Mouse (Mus musculus): ENCODE measurements around the gene Erg28. TPM values are rescaled to one million over a fixed set of nuclear protein-coding genes. Genes with fewer than 3 reads are reported as not detected.
A peak's percentile ranks its signal among the peaks of the same experiment; 100 is the strongest.

Erg28 gene
- polyA plus RNA-seq, 1 experiment from 2014 or later: 98.1 TPM

DNA sequence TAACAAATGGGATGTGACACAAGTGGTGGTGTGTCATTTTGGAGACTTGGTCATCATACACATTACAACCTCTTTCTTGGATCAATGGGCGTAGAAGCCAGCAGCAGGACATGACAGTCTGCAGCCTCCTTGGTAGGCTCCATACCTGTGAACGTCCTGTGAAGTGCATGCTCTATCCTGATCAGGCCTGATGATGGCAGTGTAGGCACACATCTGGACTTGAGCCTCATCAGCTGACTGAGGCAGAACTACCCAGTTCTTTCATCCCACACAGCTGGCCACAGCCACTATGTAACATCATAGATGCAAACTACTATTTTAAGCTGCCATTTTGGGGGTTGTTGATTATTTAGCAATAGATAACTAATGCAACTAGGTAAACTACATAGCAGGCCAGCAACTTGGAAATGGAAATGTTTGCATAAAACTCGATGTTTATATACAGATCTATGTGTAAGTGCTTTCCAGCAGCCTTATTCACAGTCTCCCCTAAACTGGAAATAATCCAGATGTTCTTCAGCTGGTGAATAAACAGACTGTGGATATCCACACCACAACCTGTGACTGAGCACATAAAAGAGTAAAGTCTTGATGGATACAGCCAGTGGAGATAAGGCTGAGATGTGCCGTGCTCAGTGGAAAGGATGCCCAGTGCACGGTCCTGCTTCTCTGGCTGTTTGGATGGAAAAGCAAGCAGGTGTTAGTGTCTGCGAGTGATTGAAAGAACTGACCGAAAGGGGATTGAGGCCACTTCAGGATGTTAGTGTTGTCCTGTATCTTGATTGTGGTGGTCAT lies 24.0 kb upstream of the Erg28 start:
- H3K4me3 ChIP-seq (ENCODE audit: low read depth, low read length): no peak overlapping the region
- ATAC-seq (ENCODE audit: low FRiP score, low TSS enrichment): peak; percentile 90
- WGBS: 61% methylated on average over 7 of the region's 7 CpGs
- no peaks in the 10 kb centered on the region for H3K9me3 ChIP-seq (ENCODE audit: control insufficient read depth, low read length)
- no peak overlapping the region for H3K27ac ChIP-seq (replicated peaks)
- H3K4me1 ChIP-seq (replicated peaks; ENCODE audit: control insufficient read depth, insufficient read depth): no peaks in the 10 kb centered on the region
- TF ChIP-seq EP300 (optimal IDR thresholded peaks at IDR 0.05): no peak
- TF ChIP-seq CTCF (IDR thresholded peaks at IDR 0.05; ENCODE audit: low read depth): peak; percentile 88
- no peaks in the 10 kb centered on the region for H3K36me3 ChIP-seq (ENCODE audit: control insufficient read depth, insufficient read depth, low read length)
- H3K27me3 ChIP-seq (ENCODE audit: control insufficient read depth, insufficient read depth, low read length): no peaks in the 10 kb centered on the region
- no peak overlapping the region for H3K4me2 ChIP-seq (replicated peaks; ENCODE audit: low read depth)
- peak; percentile 58 for DNase-seq (ENCODE audit: low spot score)
- no peak overlapping the region for H3K9ac ChIP-seq (ENCODE audit: low read length)

- Histone ChIP-seq H3K36me3 (ENCODE audit: control insufficient read depth, insufficient read depth, low read length) (no peaks in the 10 kb centered on the region), H3K27ac (replicated peaks) (no peak overlapping the region), H3K4me1 (replicated peaks; ENCODE audit: control insufficient read depth, insufficient read depth) (no peaks in the 10 kb centered on the region), H3K9ac (ENCODE audit: low read length) (no peak overlapping the region), H3K4me3 (ENCODE audit: low read depth, low read length) (no peak overlapping the region), H3K9me3 (ENCODE audit: control insufficient read depth, low read length) (no peaks in the 10 kb centered on the region), H3K27me3 (ENCODE audit: control insufficient read depth, insufficient read depth, low read length) (no peaks in the 10 kb centered on the region), H3K4me2 (replicated peaks; ENCODE audit: low read depth) (no peak overlapping the region)
- no peak for ATAC-seq (ENCODE audit: low FRiP score, low TSS enrichment)
- 92% methylated on average over 12 of the region's 12 CpGs for WGBS
- no peak for DNase-seq (ENCODE audit: low spot score)
- TF ChIP-seq CTCF (IDR thresholded peaks at IDR 0.05; ENCODE audit: low read depth) (no peak), EP300 (optimal IDR thresholded peaks at IDR 0.05) (no peak)
Observed at GRCm38 (mm10) chr12:85839371-85840000, 15.1 kb upstream of the Erg28 start.

GRCm38 (mm10) chr12:85837765-85838164 lies 13.4 kb upstream of the Erg28 start:
- Histone ChIP-seq H3K27ac (replicated peaks) (no peak overlapping the region), H3K9me3 (ENCODE audit: control insufficient read depth, low read length) (no peaks in the 10 kb centered on the region), H3K4me3 (ENCODE audit: low read depth, low read length) (no peak overlapping the region), H3K36me3 (ENCODE audit: control insufficient read depth, insufficient read depth, low read length) (0 out of 2 replicates have a peak, but pooled peaks cover 2% of the 10 kb centered on the region), H3K9ac (ENCODE audit: low read length) (no peak overlapping the region), H3K4me1 (replicated peaks; ENCODE audit: control insufficient read depth, insufficient read depth) (no peaks in the 10 kb centered on the region), H3K27me3 (ENCODE audit: control insufficient read depth, insufficient read depth, low read length) (no peaks in the 10 kb centered on the region), H3K4me2 (replicated peaks; ENCODE audit: low read depth) (no peak overlapping the region)
- ATAC-seq (ENCODE audit: low FRiP score, low TSS enrichment) (no peak), DNase-seq (ENCODE audit: low spot score) (no peak)
- TF ChIP-seq CTCF (IDR thresholded peaks at IDR 0.05; ENCODE audit: low read depth) (peak; percentile 28; the same call in 1 of the 2 replicates), EP300 (optimal IDR thresholded peaks at IDR 0.05) (no peak)
- 89% methylated on average over 2 of the region's 2 CpGs for WGBS

DNA sequence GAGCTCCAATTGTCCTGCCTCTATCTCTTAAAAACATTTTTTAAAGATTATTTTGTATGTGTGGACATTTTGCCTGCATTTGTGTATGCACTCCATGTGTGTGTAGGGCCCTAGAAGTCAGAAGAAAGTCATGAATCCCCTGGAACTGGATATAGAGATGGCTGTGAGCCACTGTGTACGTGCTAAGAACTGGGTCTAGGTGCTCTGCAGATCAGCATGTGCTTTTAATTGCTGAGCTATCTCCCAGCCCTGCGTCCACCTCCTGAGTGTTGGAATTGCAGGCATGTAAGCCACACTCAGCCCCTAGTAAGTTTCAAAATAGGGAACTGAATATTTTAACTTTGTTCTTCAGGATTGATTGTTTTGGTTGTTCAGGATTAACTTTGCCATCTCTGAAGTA lies 10.2 kb upstream of the Erg28 start:
- H3K27me3 ChIP-seq (ENCODE audit: control insufficient read depth, insufficient read depth, low read length): no peaks in the 10 kb centered on the region
- no peak overlapping the region for H3K4me2 ChIP-seq (replicated peaks; ENCODE audit: low read depth)
- TF ChIP-seq CTCF (IDR thresholded peaks at IDR 0.05; ENCODE audit: low read depth) (no peak), EP300 (optimal IDR thresholded peaks at IDR 0.05) (no peak)
- 0 out of 2 replicates have a peak, but pooled peaks cover 2% of the 10 kb centered on the region for H3K36me3 ChIP-seq (ENCODE audit: control insufficient read depth, insufficient read depth, low read length)
- 86% methylated on average over 2 of the region's 2 CpGs for WGBS
- H3K27ac ChIP-seq (replicated peaks): no peak overlapping the region
- H3K9ac ChIP-seq (ENCODE audit: low read length): no peak overlapping the region
- no peaks in the 10 kb centered on the region for H3K9me3 ChIP-seq (ENCODE audit: control insufficient read depth, low read length)
- no peaks in the 10 kb centered on the region for H3K4me1 ChIP-seq (replicated peaks; ENCODE audit: control insufficient read depth, insufficient read depth)
- no peak overlapping the region for H3K4me3 ChIP-seq (ENCODE audit: low read depth, low read length)
- ATAC-seq (ENCODE audit: low FRiP score, low TSS enrichment): no peak
- DNase-seq (ENCODE audit: low spot score): no peak

DNA sequence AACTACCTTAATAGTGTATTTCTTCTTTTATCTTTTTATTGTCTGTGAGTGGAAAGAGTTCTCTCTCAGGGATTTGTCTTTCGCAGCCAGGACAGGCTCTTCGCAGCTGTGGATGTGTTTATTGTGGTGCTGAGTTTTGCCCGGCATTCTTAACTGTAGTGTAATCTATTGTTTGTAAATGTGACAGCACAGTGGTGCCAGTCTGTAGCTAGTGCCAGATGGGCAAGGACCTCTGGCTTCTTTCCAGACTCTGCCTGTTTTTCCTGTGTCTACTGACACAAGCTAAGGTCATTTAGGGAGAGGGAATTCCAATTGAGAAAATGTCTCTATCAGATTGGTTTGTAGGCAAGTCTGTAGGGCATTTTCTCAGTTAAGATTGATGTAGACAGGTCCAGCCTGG lies 6.3 kb upstream of the Erg28 start:
- no peaks in the 10 kb centered on the region for H3K9me3 ChIP-seq (ENCODE audit: control insufficient read depth, low read length)
- no peak for DNase-seq (ENCODE audit: low spot score)
- no peak for ATAC-seq (ENCODE audit: low FRiP score, low TSS enrichment)
- WGBS: 75% methylated on average over 3 of the region's 3 CpGs
- H3K27me3 ChIP-seq (ENCODE audit: control insufficient read depth, insufficient read depth, low read length): no peaks in the 10 kb centered on the region
- H3K27ac ChIP-seq (replicated peaks): no peak overlapping the region
- H3K4me3 ChIP-seq (ENCODE audit: low read depth, low read length): no peak overlapping the region
- H3K4me2 ChIP-seq (replicated peaks; ENCODE audit: low read depth): no peak overlapping the region
- no peaks in the 10 kb centered on the region for H3K4me1 ChIP-seq (replicated peaks; ENCODE audit: control insufficient read depth, insufficient read depth)
- H3K9ac ChIP-seq (ENCODE audit: low read length): no peak overlapping the region
- TF ChIP-seq CTCF (IDR thresholded peaks at IDR 0.05; ENCODE audit: low read depth) (no peak), EP300 (optimal IDR thresholded peaks at IDR 0.05) (no peak)
- H3K36me3 ChIP-seq (ENCODE audit: control insufficient read depth, insufficient read depth, low read length): 0 out of 2 replicates have a peak, but pooled peaks cover 2% of the 10 kb centered on the region

DNA sequence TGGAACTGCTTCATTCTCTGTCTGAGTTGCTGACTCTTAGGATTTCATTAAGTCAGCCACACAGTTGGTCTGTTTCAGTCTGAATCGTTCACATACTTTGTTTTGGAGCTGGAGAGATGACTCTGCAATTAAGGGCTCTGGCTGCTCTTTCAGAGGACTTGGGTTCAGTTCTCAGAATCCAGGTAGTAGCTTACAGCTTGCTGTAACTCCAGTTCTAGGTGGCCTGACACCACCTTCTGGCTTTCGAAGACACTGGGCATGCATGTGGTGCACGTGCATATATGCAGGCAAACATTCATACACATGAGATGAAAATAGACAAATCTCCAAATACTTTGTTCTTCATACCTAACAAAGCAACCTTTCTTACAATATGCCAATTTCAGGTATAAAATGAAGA lies 5.5 kb upstream of the Erg28 start:
- WGBS: 95% methylated on average over 3 of the region's 3 CpGs
- Histone ChIP-seq H3K4me3 (ENCODE audit: low read depth, low read length) (no peak overlapping the region), H3K9me3 (ENCODE audit: control insufficient read depth, low read length) (no peaks in the 10 kb centered on the region), H3K36me3 (ENCODE audit: control insufficient read depth, insufficient read depth, low read length) (0 out of 2 replicates have a peak, but pooled peaks cover 2% of the 10 kb centered on the region), H3K9ac (ENCODE audit: low read length) (no peak overlapping the region), H3K4me2 (replicated peaks; ENCODE audit: low read depth) (no peak overlapping the region), H3K27me3 (ENCODE audit: control insufficient read depth, insufficient read depth, low read length) (no peaks in the 10 kb centered on the region), H3K4me1 (replicated peaks; ENCODE audit: control insufficient read depth, insufficient read depth) (no peaks in the 10 kb centered on the region), H3K27ac (replicated peaks) (no peak overlapping the region)
- no peak for TF ChIP-seq EP300 (optimal IDR thresholded peaks at IDR 0.05)
- TF ChIP-seq CTCF (IDR thresholded peaks at IDR 0.05; ENCODE audit: low read depth): no peak
- DNase-seq (ENCODE audit: low spot score) (no peak), ATAC-seq (ENCODE audit: low FRiP score, low TSS enrichment) (no peak)
